Mouse (Mus musculus) ES-Bruce4 (cell line): ENCODE results near the gene Btn1a1.

ENCODE experiments used
- CTCF ChIP-seq: IDR thresholded peaks from one replicate; pipeline ENCODE4 v1.8.1; 2011; ENCODE audit warnings: low read depth, low read length
- EP300 ChIP-seq: IDR thresholded peaks from 2 replicates; pipeline ENCODE4 v1.6.1; 2011; ENCODE audit warnings: low read depth, low read length; ENCODE audit not compliant: insufficient read depth
- POLR2A ChIP-seq: IDR thresholded peaks from one replicate; pipeline ENCODE4 v1.8.1; 2011; ENCODE audit warnings: low read length; ENCODE audit not compliant: insufficient read depth

GRCm38 (mm10) chr13:23410632-23411031 is 55.1 kb downstream of the Btn1a1 start:
- TF ChIP-seq POLR2A: no peak
- TF ChIP-seq CTCF: no peak
- TF ChIP-seq EP300: no peak
